Mouse (Mus musculus): ENCODE data around the gene Pcp4l1.

- TF ChIP-seq FLI1 (IDR thresholded peaks at IDR 0.05; ENCODE audit: low read length) (no peak), GATA1 (IDR thresholded peaks at IDR 0.05; ENCODE audit: borderline replicate concordance, low read length) (no peak)
These were observed 6.5 kb downstream of the Pcp4l1 start for GRCm38 (mm10) chr1:171189476-171190114.

All from megakaryocyte, embryonic 14.5 days (primary cell).